Mouse (Mus musculus): ENCODE measurements around the gene Col15a1. TPM values are rescaled to one million over a fixed set of nuclear protein-coding genes. Genes with fewer than 3 reads are reported as not detected.
A peak's percentile ranks its signal among the peaks of the same experiment; 100 is the strongest.

Col15a1 gene
- polyA plus RNA-seq, 1 experiment, result 15.7 TPM

GRCm38 (mm10) chr4:47287468-47287867, 79.5 kb downstream of the Col15a1 start:
- H3K4me3 ChIP-seq (ENCODE audit: low read depth, low read length), result no peak overlapping the region
- 72% methylated on average over 4 of the region's 4 CpGs for WGBS
- TF ChIP-seq POLR2A (IDR thresholded peaks at IDR 0.05; ENCODE audit: low read depth, low read length), result no peak
- no peak for TF ChIP-seq CTCF (IDR thresholded peaks at IDR 0.05; ENCODE audit: extremely low read depth, insufficient read length, insufficient replicate concordance, low read depth, low read length)
- no peaks in the 10 kb centered on the region for H3K27me3 ChIP-seq (ENCODE audit: control insufficient read depth, insufficient read depth, low read length)
- peaks cover 4% of the 10 kb centered on the region; the same call in 1 of the 2 replicates for H3K4me1 ChIP-seq (ENCODE audit: control insufficient read depth, insufficient read depth, insufficient read length, low read length)
- H3K27ac ChIP-seq (ENCODE audit: insufficient read depth, low read depth, low read length), result no peak overlapping the region
- H3K36me3 ChIP-seq (ENCODE audit: control insufficient read depth, insufficient read depth, low read length), result no peaks in the 10 kb centered on the region

- no peaks in the 10 kb centered on the region for H3K27me3 ChIP-seq (ENCODE audit: control insufficient read depth, insufficient read depth, low read length)
- H3K27ac ChIP-seq (ENCODE audit: insufficient read depth, low read depth, low read length), result no peak overlapping the region
- TF ChIP-seq CTCF (IDR thresholded peaks at IDR 0.05; ENCODE audit: extremely low read depth, insufficient read length, insufficient replicate concordance, low read depth, low read length) (no peak), POLR2A (IDR thresholded peaks at IDR 0.05; ENCODE audit: low read depth, low read length) (no peak)
- WGBS, result 95% methylated on average over 4 of the region's 4 CpGs
- H3K36me3 ChIP-seq (ENCODE audit: control insufficient read depth, insufficient read depth, low read length), result no peaks in the 10 kb centered on the region
- H3K4me3 ChIP-seq (ENCODE audit: low read depth, low read length), result no peak overlapping the region
- H3K4me1 ChIP-seq (ENCODE audit: control insufficient read depth, insufficient read depth, insufficient read length, low read length), result peaks cover 4% of the 10 kb centered on the region; the same call in 1 of the 2 replicates
Measured at GRCm38 (mm10) chr4:47288306-47288705, 80.3 kb downstream of the Col15a1 start.

GRCm38 (mm10) chr4:47289526-47289925, 81.6 kb downstream of the Col15a1 start:
- WGBS, result 93% methylated on average over 3 of the region's 3 CpGs
- TF ChIP-seq CTCF (IDR thresholded peaks at IDR 0.05; ENCODE audit: extremely low read depth, insufficient read length, insufficient replicate concordance, low read depth, low read length) (no peak), POLR2A (IDR thresholded peaks at IDR 0.05; ENCODE audit: low read depth, low read length) (no peak)
- Histone ChIP-seq H3K27ac (ENCODE audit: insufficient read depth, low read depth, low read length) (no peak overlapping the region), H3K4me3 (ENCODE audit: low read depth, low read length) (no peak overlapping the region), H3K36me3 (ENCODE audit: control insufficient read depth, insufficient read depth, low read length) (no peaks in the 10 kb centered on the region), H3K4me1 (ENCODE audit: control insufficient read depth, insufficient read depth, insufficient read length, low read length) (peaks cover 10% of the 10 kb centered on the region), H3K27me3 (ENCODE audit: control insufficient read depth, insufficient read depth, low read length) (no peaks in the 10 kb centered on the region)

GRCm38 (mm10) chr4:47290448-47290847, 82.5 kb downstream of the Col15a1 start:
- H3K36me3 ChIP-seq (ENCODE audit: control insufficient read depth, insufficient read depth, low read length), result no peaks in the 10 kb centered on the region
- 40% methylated on average over 2 of the region's 2 CpGs for WGBS
- H3K27ac ChIP-seq (ENCODE audit: insufficient read depth, low read depth, low read length), result no peak overlapping the region
- H3K4me1 ChIP-seq (ENCODE audit: control insufficient read depth, insufficient read depth, insufficient read length, low read length), result peaks cover 10% of the 10 kb centered on the region
- no peak overlapping the region for H3K4me3 ChIP-seq (ENCODE audit: low read depth, low read length)
- TF ChIP-seq CTCF (IDR thresholded peaks at IDR 0.05; ENCODE audit: extremely low read depth, insufficient read length, insufficient replicate concordance, low read depth, low read length), result no peak
- no peak for TF ChIP-seq POLR2A (IDR thresholded peaks at IDR 0.05; ENCODE audit: low read depth, low read length)
- no peaks in the 10 kb centered on the region for H3K27me3 ChIP-seq (ENCODE audit: control insufficient read depth, insufficient read depth, low read length)

DNA sequence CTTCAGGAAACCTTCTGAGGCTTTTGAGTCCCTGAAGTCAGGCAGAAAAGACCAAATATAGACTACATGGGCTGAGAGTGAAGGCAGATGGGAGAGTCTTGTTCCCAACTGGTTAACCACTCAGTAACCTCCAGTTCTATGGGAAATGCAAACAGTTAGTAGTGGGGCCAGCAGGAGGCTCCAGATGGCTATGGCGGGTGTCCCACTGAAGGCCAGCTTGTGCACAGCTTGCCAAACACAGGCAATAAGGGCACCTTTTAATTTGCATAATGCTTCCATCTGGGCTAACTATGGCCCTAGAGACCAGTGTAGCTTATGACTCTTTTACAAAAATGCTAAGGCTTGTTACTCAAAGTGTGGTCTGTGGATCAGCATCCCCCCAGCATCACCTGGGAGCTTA, 83.1 kb downstream of the Col15a1 start:
- WGBS, result 45% methylated on average over 1 of the region's 1 CpGs
- Histone ChIP-seq H3K4me1 (ENCODE audit: control insufficient read depth, insufficient read depth, insufficient read length, low read length) (peaks cover 10% of the 10 kb centered on the region), H3K27ac (ENCODE audit: insufficient read depth, low read depth, low read length) (no peak overlapping the region), H3K4me3 (ENCODE audit: low read depth, low read length) (no peak overlapping the region), H3K36me3 (ENCODE audit: control insufficient read depth, insufficient read depth, low read length) (no peaks in the 10 kb centered on the region), H3K27me3 (ENCODE audit: control insufficient read depth, insufficient read depth, low read length) (no peaks in the 10 kb centered on the region)
- no peak for TF ChIP-seq POLR2A (IDR thresholded peaks at IDR 0.05; ENCODE audit: low read depth, low read length)
- TF ChIP-seq CTCF (IDR thresholded peaks at IDR 0.05; ENCODE audit: extremely low read depth, insufficient read length, insufficient replicate concordance, low read depth, low read length), result no peak

GRCm38 (mm10) chr4:47292956-47293355, 85.0 kb downstream of the Col15a1 start:
- 72% methylated on average over 4 of the region's 4 CpGs for WGBS
- Histone ChIP-seq H3K27me3 (ENCODE audit: control insufficient read depth, insufficient read depth, low read length) (no peaks in the 10 kb centered on the region), H3K4me3 (ENCODE audit: low read depth, low read length) (no peak overlapping the region), H3K4me1 (ENCODE audit: control insufficient read depth, insufficient read depth, insufficient read length, low read length) (peaks cover 10% of the 10 kb centered on the region), H3K36me3 (ENCODE audit: control insufficient read depth, insufficient read depth, low read length) (no peaks in the 10 kb centered on the region), H3K27ac (ENCODE audit: insufficient read depth, low read depth, low read length) (no peak overlapping the region; the same call in 1 of the 2 replicates)
- TF ChIP-seq CTCF (IDR thresholded peaks at IDR 0.05; ENCODE audit: extremely low read depth, insufficient read length, insufficient replicate concordance, low read depth, low read length) (no peak), POLR2A (IDR thresholded peaks at IDR 0.05; ENCODE audit: low read depth, low read length) (no peak)

DNA sequence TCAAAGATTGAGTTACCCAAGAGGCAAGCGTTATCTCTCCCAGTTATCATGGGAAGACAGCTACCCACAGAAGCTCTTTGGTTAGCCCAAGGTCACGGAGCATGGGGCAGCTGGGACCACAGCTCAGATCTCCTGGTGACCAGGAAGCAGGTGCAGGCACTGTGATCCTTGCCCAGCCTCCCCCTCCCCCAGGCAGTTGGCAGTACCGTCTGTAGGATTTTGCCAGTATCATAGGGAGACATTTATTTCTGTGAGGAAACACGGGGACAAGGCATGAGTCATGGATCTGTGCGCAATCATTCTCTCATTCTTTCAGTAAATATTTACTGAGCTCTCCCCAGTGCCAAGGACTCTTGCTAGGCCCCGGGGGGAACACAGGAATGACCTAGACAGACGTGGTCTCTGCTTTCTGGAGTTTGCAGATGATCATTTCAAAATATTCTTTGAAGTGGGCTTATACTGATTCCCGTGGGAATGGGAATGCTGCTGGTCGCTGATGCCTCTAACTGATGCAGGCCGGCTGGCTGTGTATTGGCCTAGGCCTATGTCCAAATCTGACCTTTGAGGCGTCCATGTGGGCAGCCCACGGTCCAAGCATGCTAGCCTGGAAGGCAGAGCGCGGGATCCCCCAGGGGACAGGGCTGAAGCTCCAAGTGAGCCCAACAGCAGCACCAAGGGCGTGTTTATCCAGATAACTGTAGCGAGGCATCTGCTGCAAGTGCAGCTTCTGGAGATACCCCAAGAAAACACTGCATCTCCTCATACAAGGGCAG, 86.0 kb downstream of the Col15a1 start:
- no peak overlapping the region for H3K4me3 ChIP-seq (ENCODE audit: low read depth, low read length)
- TF ChIP-seq POLR2A (IDR thresholded peaks at IDR 0.05; ENCODE audit: low read depth, low read length), result no peak
- no peak for TF ChIP-seq CTCF (IDR thresholded peaks at IDR 0.05; ENCODE audit: extremely low read depth, insufficient read length, insufficient replicate concordance, low read depth, low read length)
- WGBS, result 16% methylated on average over 16 of the region's 16 CpGs
- no peaks in the 10 kb centered on the region for H3K36me3 ChIP-seq (ENCODE audit: control insufficient read depth, insufficient read depth, low read length)
- peaks cover 10% of the 10 kb centered on the region for H3K4me1 ChIP-seq (ENCODE audit: control insufficient read depth, insufficient read depth, insufficient read length, low read length)
- peak overlapping the region; percentile 84 for H3K27ac ChIP-seq (ENCODE audit: insufficient read depth, low read depth, low read length)
- no peaks in the 10 kb centered on the region for H3K27me3 ChIP-seq (ENCODE audit: control insufficient read depth, insufficient read depth, low read length)
